Mouse (Mus musculus): ENCODE measurements around the gene Odf3b. TPM values are rescaled to one million over a fixed set of nuclear protein-coding genes. Genes with fewer than 3 reads are reported as not detected.

Odf3b gene
- polyA plus RNA-seq, 2 experiments from 2014 or later, result 2.5 TPM; not detected in 1

DNA sequence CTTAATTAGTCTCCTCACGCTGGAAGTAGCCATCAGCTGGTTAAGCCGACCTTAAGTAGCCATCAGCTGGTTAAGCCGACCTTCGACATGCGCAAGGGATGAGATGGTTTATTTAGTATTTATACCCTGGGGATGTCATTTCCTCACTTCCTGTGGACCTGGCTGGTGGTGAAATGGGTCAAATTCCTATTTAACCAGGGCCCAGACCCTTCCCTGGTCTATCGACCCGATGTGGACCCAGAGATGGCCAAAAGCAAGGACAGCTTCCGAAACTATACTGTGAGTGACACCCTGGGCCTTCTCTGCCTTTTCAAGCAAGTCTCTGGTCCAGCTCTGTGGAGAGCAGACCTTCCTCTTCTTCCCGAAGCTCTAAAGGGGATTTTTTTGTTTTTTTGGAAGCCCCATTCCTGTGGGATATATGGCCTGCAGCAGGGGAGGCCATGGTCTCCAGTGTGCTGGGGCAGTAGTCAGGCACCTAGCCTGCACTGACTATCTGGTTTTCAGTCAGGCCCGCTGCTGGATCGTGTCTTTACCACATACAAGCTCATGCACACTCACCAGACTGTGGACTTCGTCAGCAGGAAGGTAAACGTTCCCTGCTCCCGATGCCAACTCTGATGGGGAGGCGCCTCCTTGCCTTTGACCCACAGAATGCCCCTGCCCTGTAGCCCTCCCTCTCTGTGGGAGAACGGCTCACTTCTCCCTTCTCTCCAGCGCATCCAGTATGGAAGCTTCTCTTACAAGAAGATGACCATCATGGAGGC is 44.1 kb downstream of the Odf3b start:
- no peak for ATAC-seq

DNA sequence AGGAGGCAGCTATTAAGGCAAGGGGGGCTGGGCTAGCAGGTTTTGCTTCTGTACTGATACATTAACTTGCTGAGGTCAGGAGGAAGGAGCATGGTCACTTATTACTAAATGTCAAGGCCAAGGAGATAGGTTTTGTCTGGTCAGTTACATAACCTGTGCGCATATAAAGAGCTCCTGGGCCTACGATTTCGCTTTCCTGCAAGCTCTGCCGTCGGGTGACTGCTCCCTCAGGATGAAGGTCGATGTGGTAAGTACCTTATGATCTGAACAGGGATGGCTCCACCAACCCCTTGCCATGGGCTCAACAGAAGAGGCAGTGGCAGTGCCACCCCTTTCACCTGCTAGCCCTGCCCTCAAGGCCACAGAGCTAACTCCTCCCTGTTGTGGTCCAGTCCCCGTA is 44.8 kb downstream of the Odf3b start, which contains the start of gene Miox:
TSS of gene Miox (plus strand) at position 128 of the 400 bp plus-strand sequence.
- ATAC-seq, result no peak

Other genes with a start within 250 kb of the Odf3b start
- gene Mapk12, start 238.6 kb downstream of the Odf3b start, polyA plus RNA-seq (2017; shearing (Covaris generic)), result 1 to 10 TPM; 5.2 to 5.6 TPM
- gene Mapk11, start 229.7 kb downstream of the Odf3b start, polyA plus RNA-seq (2017; shearing (Covaris generic)), result 10 to 100 TPM; 21.7 to 39.5 TPM
- gene Plxnb2, start 198.5 kb downstream of the Odf3b start, polyA plus RNA-seq (2017; shearing (Covaris generic)), result 1 to 10 TPM in 1 of 2 experiments, under 1 TPM in 1; 0.85 to 2.8 TPM
- gene Dennd6b, start 182.8 kb downstream of the Odf3b start, polyA plus RNA-seq (2017; shearing (Covaris generic)), result 10 to 100 TPM; 13.5 to 18.4 TPM
- 10 to 100 TPM; 25.3 to 28.0 TPM for gene Ppp6r2, start 167.7 kb downstream of the Odf3b start, polyA plus RNA-seq (2017; shearing (Covaris generic))
- 100 to 1,000 TPM in 1 of 2 experiments, 10 to 100 TPM in 1; 87.6 to 124 TPM for gene Sbf1, start 64.0 kb downstream of the Odf3b start, polyA plus RNA-seq (2017; shearing (Covaris generic))
- not detected for gene Adm2, start 56.6 kb downstream of the Odf3b start, polyA plus RNA-seq (2017; shearing (Covaris generic))
- gene Miox, start 44.9 kb downstream of the Odf3b start, polyA plus RNA-seq (2017; shearing (Covaris generic)), result not detected
- gene Lmf2, start 23.6 kb downstream of the Odf3b start, polyA plus RNA-seq (2017; shearing (Covaris generic)), result 10 to 100 TPM; 23.5 to 40.7 TPM
- gene Ncaph2, start 23.6 kb downstream of the Odf3b start, polyA plus RNA-seq (2017; shearing (Covaris generic)), result 100 to 1,000 TPM; 189 to 193 TPM
- gene Sco2, start 5.4 kb downstream of the Odf3b start, polyA plus RNA-seq (2017; shearing (Covaris generic)), result 1 to 10 TPM; 1.6 to 3.0 TPM
- gene Tymp, start 2.2 kb downstream of the Odf3b start, polyA plus RNA-seq (2017; shearing (Covaris generic)), result not detected
- not detected for gene Klhdc7b, start 5.6 kb upstream of the Odf3b start, polyA plus RNA-seq (2017; shearing (Covaris generic))
- not detected for gene Syce3, start 31.2 kb upstream of the Odf3b start, polyA plus RNA-seq (2017; shearing (Covaris generic))
- gene Cpt1b, start 46.6 kb upstream of the Odf3b start, polyA plus RNA-seq (2017; shearing (Covaris generic)), result under 1 TPM; 0.28 to 0.62 TPM
- gene C730034F03Rik, start 50.3 kb upstream of the Odf3b start, polyA plus RNA-seq (2017; shearing (Covaris generic)), result 1 to 10 TPM; 5.7 to 8.2 TPM
- gene Gm44502, start 50.4 kb upstream of the Odf3b start, polyA plus RNA-seq (2017; shearing (Covaris generic)), result not detected
- gene Chkb, start 50.6 kb upstream of the Odf3b start, polyA plus RNA-seq (2017; shearing (Covaris generic)), result 10 to 100 TPM; 54.6 to 66.7 TPM
- under 1 TPM; 0.32 to 0.44 TPM for gene Mapk8ip2, start 74.6 kb upstream of the Odf3b start, polyA plus RNA-seq (2017; shearing (Covaris generic))
- 10 to 100 TPM; 10.2 to 12.6 TPM for gene Arsa, start 98.1 kb upstream of the Odf3b start, polyA plus RNA-seq (2017; shearing (Covaris generic))
- gene Shank3, start 120.3 kb upstream of the Odf3b start, polyA plus RNA-seq (2017; shearing (Covaris generic)), result not detected
- not detected for gene Acr, start 189.0 kb upstream of the Odf3b start, polyA plus RNA-seq (2017; shearing (Covaris generic))
- 1 to 10 TPM; 1.3 to 2.2 TPM for gene Rabl2, start 212.6 kb upstream of the Odf3b start, polyA plus RNA-seq (2017; shearing (Covaris generic))